ENCODE assay signal across 12 mouse cellular contexts in genomic region chr9:61445711-61446222, GRCm38 (mm10).
DNase-seq lines count a peak whose midpoint lies in the region; ATAC-seq and TF ChIP-seq lines count a peak whose summit lies in the region.
"Had no signal": no experiment of that assay in that cellular context is flagged by ENCODE, and none has a peak within 500 bp of the region (broad histone marks: within the 10 kb centered on the region; RNA-seq: fewer than 3 reads in every experiment).

No protein-coding gene starts in this region.

- WGBS in heart, postnatal 0 days, result 30% methylated on average over 5 of the region's 5 CpGs

- TF ChIP-seq EP300 in heart, postnatal 0 days (IDR thresholded peaks at IDR 0.05; ENCODE audit: low read depth), result no peak

- peaks cover 8% of the 10 kb centered on the region for H3K27me3 ChIP-seq in C2C12 (ENCODE audit: control insufficient read depth, insufficient read depth, insufficient read length)
- H3K27me3 ChIP-seq in heart, postnatal 0 days (ENCODE audit: control insufficient read depth, insufficient read depth, low read length), result peaks cover 82% of the 10 kb centered on the region
- H3K27me3 ChIP-seq: CH12.LX had no signal

- no peak overlapping the region for H3K4me3 ChIP-seq in C2C12 (ENCODE audit: insufficient read depth, poor library complexity, severe bottlenecking)
- H3K4me3 ChIP-seq in heart, postnatal 0 days (ENCODE audit: low read depth, low read length), result no peak overlapping the region
- H3K4me3 ChIP-seq: lung, embryonic 15.5 days had no signal

- no peaks in the 10 kb centered on the region for H3K79me2 ChIP-seq in C2C12 (ENCODE audit: control insufficient read depth, insufficient read depth)

- no peak overlapping the region for H3K9ac ChIP-seq in heart, postnatal 0 days (replicated peaks; ENCODE audit: low read depth, low read length)
- H3K9ac ChIP-seq: lung, embryonic 15.5 days had no signal

- no peaks in the 10 kb centered on the region for H3K79me3 ChIP-seq in C2C12 (ENCODE audit: low read depth)

- no peak for TF ChIP-seq CTCF in C2C12 (IDR thresholded peaks at IDR 0.05; ENCODE audit: control insufficient read depth, insufficient read depth, insufficient read length)
- TF ChIP-seq CTCF in heart, postnatal 0 days (IDR thresholded peaks at IDR 0.05; ENCODE audit: low read depth), result no peak

- ATAC-seq in heart, postnatal 0 days (ENCODE audit: insufficient read depth, low read depth), result 0 out of 2 replicates have a peak, but pooled peaks have one; percentile 33

- peak; percentile 64 for DNase-seq in gastrocnemius, adult 18-20 months (ENCODE audit: low spot score)
- no peak for DNase-seq in gastrocnemius, postnatal 4 days (ENCODE audit: low spot score in 2 of 2)
- peak; percentile 66 for DNase-seq in embryo, embryonic 11 days
- DNase-seq in heart, postnatal 0 days (ENCODE audit: low spot score), result no peak
- DNase-seq in spleen, postnatal 36 days (ENCODE audit: low spot score in 2 of 2), result no peak
- no peak for DNase-seq in cerebellum, adult 11-12 months
- no peak for DNase-seq in frontal cortex, adult 2 months (ENCODE audit: extremely low spot score in 1 of 2, low spot score in 1 of 2)
- DNase-seq: cerebellum, postnatal 25 days; kidney, adult 11 months had no signal

- no peaks in the 10 kb centered on the region for H3K9me3 ChIP-seq in heart, postnatal 0 days (replicated peaks; ENCODE audit: control insufficient read depth, low read length)
- H3K9me3 ChIP-seq: lung, embryonic 15.5 days had no signal

- no peaks in the 10 kb centered on the region for H3K4me1 ChIP-seq in heart, postnatal 0 days (ENCODE audit: control insufficient read depth, insufficient read depth)

- no peak overlapping the region for H3K27ac ChIP-seq in heart, postnatal 0 days (ENCODE audit: low read depth)
- H3K27ac ChIP-seq: lung, embryonic 15.5 days had no signal

- no peak overlapping the region for H3ac ChIP-seq in C2C12 (ENCODE audit: control insufficient read depth, insufficient read length, low read depth)

- H3K4me2 ChIP-seq in heart, postnatal 0 days (ENCODE audit: low read depth, low read length), result no peak overlapping the region
- H3K4me2 ChIP-seq: lung, embryonic 15.5 days had no signal

- no peaks in the 10 kb centered on the region for H3K36me3 ChIP-seq in C2C12 (ENCODE audit: control insufficient read depth, insufficient read depth)
- H3K36me3 ChIP-seq in heart, postnatal 0 days (replicated peaks; ENCODE audit: control insufficient read depth, insufficient read depth, low read length), result no peaks in the 10 kb centered on the region
- H3K36me3 ChIP-seq: lung, embryonic 15.5 days had no signal

TF ChIP-seq in C2C12, 6 proteins besides CTCF, POLR2A, EP300 and RAD21:
- peak; percentile 42 for TF ChIP-seq USF1 (IDR thresholded peaks at IDR 0.05; ENCODE audit: low read depth)
- no peak for TF ChIP-seq MAX (IDR thresholded peaks at IDR 0.05)

Comparison
In these comparisons a context has a peak if more than half of its experiments do, and no peak if none do; other contexts are left out.
1. DNase-seq: peak in gastrocnemius, adult 18-20 months (single experiment) and embryo, embryonic 11 days (single experiment); none in gastrocnemius, postnatal 4 days (0 of 2), heart, postnatal 0 days (single experiment), spleen, postnatal 36 days (0 of 2), cerebellum, adult 11-12 months (single experiment) and frontal cortex, adult 2 months (0 of 2).